Mouse (Mus musculus): ENCODE results near the gene Ip6k3.

DNA sequence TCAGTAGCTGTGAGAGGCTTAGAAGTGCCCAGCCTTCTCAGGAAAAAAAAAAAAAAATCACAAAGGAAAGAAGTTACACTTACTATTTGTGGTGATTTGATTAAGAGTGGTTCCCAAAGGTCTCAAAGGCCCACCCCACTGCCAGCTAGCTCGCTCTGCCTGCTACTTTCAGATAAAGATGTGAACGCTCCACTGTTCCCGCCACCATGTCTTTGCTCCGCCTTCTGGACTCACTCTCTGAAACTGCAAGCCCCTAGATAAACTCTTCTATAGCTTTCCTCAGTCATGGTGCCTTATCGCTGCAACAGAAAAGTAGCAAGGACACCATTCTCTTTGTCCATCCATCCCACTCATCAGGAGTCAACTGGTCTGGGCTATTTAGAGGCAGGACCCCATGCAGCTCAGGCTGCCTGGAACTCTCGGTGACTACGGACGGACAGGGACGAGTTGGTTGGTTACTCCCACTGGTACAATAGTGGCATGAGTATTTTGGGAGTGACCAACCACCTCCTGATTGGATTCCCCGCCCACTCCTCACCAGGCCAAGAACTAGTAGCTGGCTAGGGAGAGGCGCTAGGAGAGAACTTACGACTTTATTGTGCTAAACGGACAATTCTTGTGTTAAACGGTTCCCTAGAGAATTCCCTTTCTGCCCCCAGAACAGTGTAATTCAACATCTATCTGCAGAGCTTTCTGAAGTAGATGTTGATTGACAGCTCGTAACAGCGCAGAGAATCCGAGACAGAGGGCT is 11.0 kb upstream of the Ip6k3 start:
- no peak for TF ChIP-seq CTCF (IDR thresholded peaks at IDR 0.05; ENCODE audit: borderline replicate concordance, insufficient read depth, low read length)
- TF ChIP-seq POLR2A (IDR thresholded peaks at IDR 0.05; ENCODE audit: low read depth, low read length): no peak
